ENCODE assay signal across 9 mouse cellular contexts in the genomic region with DNA sequence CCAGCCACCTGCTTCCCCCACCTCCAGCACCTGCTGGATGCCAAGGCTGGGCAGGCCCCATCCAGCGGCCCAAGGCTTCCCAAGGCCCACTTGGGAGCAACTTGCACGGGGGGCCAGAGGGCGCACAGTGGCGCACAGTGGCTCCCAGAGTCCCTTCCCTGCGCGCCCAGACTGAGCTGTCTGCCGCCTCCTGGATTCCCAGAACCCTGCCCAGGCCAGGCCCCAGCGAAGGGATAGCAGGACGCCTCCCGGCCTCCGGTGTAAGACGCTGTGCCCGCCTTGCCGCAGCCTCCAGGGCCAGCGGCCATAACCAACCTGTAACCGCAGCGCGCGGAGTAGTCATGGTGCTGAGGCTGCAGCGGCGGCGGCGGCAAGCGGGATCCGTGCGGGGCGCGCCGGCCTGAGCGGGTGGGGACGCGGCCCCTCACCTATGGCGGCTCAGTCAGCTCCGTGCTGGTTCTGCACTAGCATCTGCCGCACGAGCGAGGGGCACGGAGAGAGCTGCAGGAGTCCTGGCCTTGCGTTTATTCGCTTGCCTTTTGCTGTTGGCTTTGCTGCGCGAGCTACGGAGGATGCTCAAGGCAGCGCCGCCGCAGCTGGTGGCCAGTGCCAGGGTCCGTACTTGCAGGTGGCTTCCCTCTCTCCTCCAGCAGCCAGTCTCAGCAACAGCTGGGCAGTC. TPM values are rescaled to one million over a fixed set of nuclear protein-coding genes. Genes with fewer than 3 reads are reported as not detected.
A peak's percentile ranks its signal among the peaks of the same experiment; 100 is the strongest.
DNase-seq lines count a peak whose midpoint lies in the region; ATAC-seq and TF ChIP-seq lines count a peak whose summit lies in the region.
"Had no signal": no experiment of that assay in that cellular context is flagged by ENCODE, and none has a peak within 500 bp of the region (broad histone marks: within the 10 kb centered on the region; RNA-seq: fewer than 3 reads in every experiment).

A gene (minus strand): TSS at position 644 of the 679 bp plus-strand sequence.

- TF ChIP-seq POLR2A in lung, adult 2 months (IDR thresholded peaks at IDR 0.05; ENCODE audit: borderline replicate concordance, extremely low read depth, low read depth, low read length), result no peak

- H3K4me3 ChIP-seq in lung, embryonic 16.5 days (ENCODE audit: low read length), result peak within 1 kb of the TSS; percentile 30
- H3K4me3 ChIP-seq in lung, adult 2 months (replicated peaks; ENCODE audit: extremely low read depth, low read depth, low read length), result no peak within 1 kb of the TSS
- H3K4me3 ChIP-seq in heart, embryonic 14.5 days (ENCODE audit: control insufficient read depth in 1 of 2, insufficient read depth in 1 of 2, low read depth in 1 of 2, low read length in 2 of 2), result peak within 1 kb of the TSS; percentile 51
- H3K4me3 ChIP-seq in neural tube, embryonic 11.5 days (ENCODE audit: low read depth, low read length), result peak within 1 kb of the TSS; percentile 55

- no peak within 1 kb of the TSS for H3K27ac ChIP-seq in lung, embryonic 16.5 days (ENCODE audit: low read length)
- no peak within 1 kb of the TSS for H3K27ac ChIP-seq in heart, embryonic 14.5 days (replicated peaks in 1 of 2; ENCODE audit: control insufficient read depth in 1 of 2, insufficient read depth in 1 of 2, low read depth in 2 of 2, low read length in 2 of 2)
- H3K27ac ChIP-seq in neural tube, embryonic 11.5 days (ENCODE audit: low read depth, low read length), result 0 out of 2 replicates have a peak within 1 kb of the TSS, but pooled peaks have one; percentile 17
- H3K27ac ChIP-seq: macrophage had no signal

- H3K9me3 ChIP-seq in lung, embryonic 16.5 days (ENCODE audit: control insufficient read depth, low read length), result no peaks in the 10 kb centered on the region
- no peaks in the 10 kb centered on the region for H3K9me3 ChIP-seq in heart, embryonic 14.5 days (ENCODE audit: control insufficient read depth, low read length)
- no peaks in the 10 kb centered on the region for H3K9me3 ChIP-seq in neural tube, embryonic 11.5 days (ENCODE audit: control insufficient read depth, low read length)

- H3K4me1 ChIP-seq in lung, embryonic 16.5 days (replicated peaks; ENCODE audit: control insufficient read depth, insufficient read depth, low read length), result no peaks in the 10 kb centered on the region; the same call in 1 of the 2 replicates
- H3K4me1 ChIP-seq in lung, adult 2 months (ENCODE audit: control insufficient read depth, insufficient read depth, low read length), result no peaks in the 10 kb centered on the region
- no peaks in the 10 kb centered on the region for H3K4me1 ChIP-seq in heart, embryonic 14.5 days (ENCODE audit: control insufficient read depth in 2 of 2, insufficient read depth in 2 of 2, low read length in 2 of 2)
- H3K4me1 ChIP-seq in neural tube, embryonic 11.5 days (ENCODE audit: control insufficient read depth, insufficient read depth, low read length), result peaks cover 3% of the 10 kb centered on the region; the same call in 1 of the 2 replicates

- DNase-seq in lung, adult 2 months, result no peak
- peak; percentile 16 for DNase-seq in embryo, embryonic 11.5 days (ENCODE audit: low read depth, low spot score)
- DNase-seq in left cerebral cortex, adult 18-20 months (ENCODE audit: low spot score in 2 of 2), result peak; percentile 51 to 72
- DNase-seq in neural tube, embryonic 11.5 days (ENCODE audit: low spot score), result peak; percentile 62
- DNase-seq in urinary bladder, adult 18-20 months (ENCODE audit: low spot score in 2 of 2), result no peak

- ATAC-seq in lung, embryonic 16.5 days (ENCODE audit: low read depth), result 0 out of 2 replicates have a peak, but pooled peaks have one; percentile 17
- no peak for ATAC-seq in heart, embryonic 14.5 days (ENCODE audit: insufficient number of reproducible peaks, insufficient read depth, low FRiP score, low read depth)
- ATAC-seq in neural tube, embryonic 11.5 days (ENCODE audit: insufficient read depth, low FRiP score, low TSS enrichment), result peak; percentile 87
- no peak for ATAC-seq in erythroblast, adult 5-6 weeks (replicated peaks; ENCODE audit: low FRiP score, poor library complexity, severe bottlenecking)

- H3K36me3 ChIP-seq in lung, embryonic 16.5 days (ENCODE audit: control insufficient read depth, insufficient read depth, low read length), result no peaks in the 10 kb centered on the region
- no peaks in the 10 kb centered on the region for H3K36me3 ChIP-seq in heart, embryonic 14.5 days (ENCODE audit: control insufficient read depth, insufficient read depth, low read length)
- no peaks in the 10 kb centered on the region for H3K36me3 ChIP-seq in neural tube, embryonic 11.5 days (ENCODE audit: control insufficient read depth, insufficient read depth, low read length)

- peak within 1 kb of the TSS; percentile 53 for H3K4me2 ChIP-seq in lung, embryonic 16.5 days (ENCODE audit: low read depth, low read length)
- peak within 1 kb of the TSS; percentile 92 for H3K4me2 ChIP-seq in heart, embryonic 14.5 days (ENCODE audit: low read length)
- H3K4me2 ChIP-seq in neural tube, embryonic 11.5 days (ENCODE audit: low read depth), result peak within 1 kb of the TSS; percentile 81

- 1% methylated on average over 47 of the region's 47 CpGs for WGBS in lung, embryonic 16.5 days
- 4% methylated on average over 47 of the region's 47 CpGs for WGBS in lung, adult 2 months
- whole genome bisulfite sequencing in heart, embryonic 14.5 days, result 1% methylated on average over 47 of the region's 47 CpGs
- 1% methylated on average over 47 of the region's 47 CpGs for WGBS in neural tube, embryonic 11.5 days

- no peak within 1 kb of the TSS for H3K9ac ChIP-seq in lung, embryonic 16.5 days (ENCODE audit: low read length)
- peak within 1 kb of the TSS; percentile 45; the same call in 1 of the 2 replicates for H3K9ac ChIP-seq in heart, embryonic 14.5 days (ENCODE audit: low read length)
- peak within 1 kb of the TSS; percentile 71 for H3K9ac ChIP-seq in neural tube, embryonic 11.5 days (ENCODE audit: low read length)

- H3K27me3 ChIP-seq in lung, embryonic 16.5 days (ENCODE audit: control insufficient read depth, insufficient read depth, low read depth, low read length), result peaks cover 12% of the 10 kb centered on the region
- peaks cover 14% of the 10 kb centered on the region for H3K27me3 ChIP-seq in heart, embryonic 14.5 days (ENCODE audit: control insufficient read depth, insufficient read depth, low read length)
- no peaks in the 10 kb centered on the region for H3K27me3 ChIP-seq in neural tube, embryonic 11.5 days (ENCODE audit: control insufficient read depth, insufficient read depth, low read length)

- no peak for TF ChIP-seq CTCF in lung, adult 2 months (IDR thresholded peaks at IDR 0.05; ENCODE audit: insufficient read depth, low read length)

RNA-seq across cellular contexts. Expression of the gene that starts here (rescaled TPM):
- polyA plus RNA-seq in lung, embryonic 16.5 days (2015; fragmentation: Nextera tagmentation; extraction: Ambion mirVana), result 0.19 and 0.24 TPM in 2 replicates
- 0.23 and 0.26 TPM in 2 replicates for polyA plus RNA-seq in lung, adult 2 months (2012; rRNA removed)
- 0.16 and 0.41 TPM in 2 replicates for polyA plus RNA-seq in heart, embryonic 14.5 days (2014; fragmentation: Nextera tagmentation; extraction: Ambion mirVana)
- 10 to 100 TPM; 63.2 to 66.3 TPM for total RNA-seq in left cerebral cortex, adult 18-20 months (2021)
- polyA plus RNA-seq in neural tube, embryonic 11.5 days (2014; fragmentation: Nextera tagmentation; extraction: Ambion mirVana), result 1.7 and 2.3 TPM in 2 replicates
- total RNA-seq in erythroblast, adult 5-6 weeks (2015; ENCODE audit: low replicate concordance), result not detected in 2 replicates
- 0.60 TPM in 1 of 2 replicates, not detected in the other for total RNA-seq in erythroblast, adult 5-6 weeks (2017; ENCODE audit: low replicate concordance)
- polyA plus RNA-seq: macrophage had no signal

Comparison
In these comparisons a context has a peak if more than half of its experiments do, and no peak if none do; other contexts are left out.
1. RNA of the gene that starts here (total RNA-seq): 63.2 to 66.3 TPM in left cerebral cortex, adult 18-20 months; 0.60 TPM in erythroblast, adult 5-6 weeks; every median in the first group is over 10 times any median in the second.
2. Peak in ATAC-seq, H3K4me3 ChIP-seq and H3K4me2 ChIP-seq in lung, embryonic 16.5 days; RNA of the gene not detected or under 1 TPM.
3. DNase-seq: peak in embryo, embryonic 11.5 days (single experiment), left cerebral cortex, adult 18-20 months (2 of 2) and neural tube, embryonic 11.5 days (single experiment); none in lung, adult 2 months (single experiment) and urinary bladder, adult 18-20 months (0 of 2).
4. Peak in every context shown above with its lines, with median percentiles within 50 percentile points of each other: H3K4me2 ChIP-seq.